Mouse (Mus musculus) T-helper 17 cell (primary cell): Measurements from ENCODE around the gene Kif13a.

Experiments
- in situ Hi-C, 2 experiments: fragments of 300-600 bp; cut with MboI, MseI; formaldehyde crosslinking; loops; 1 replicate in 1 of 2; 2 replicates in 1 of 2; pipeline ENCODE4 v1.15.1; 2025; ENCODE audit warnings: high pct_unique_total_duplicates in 2 of 2

The Kif13a gene

DNA sequence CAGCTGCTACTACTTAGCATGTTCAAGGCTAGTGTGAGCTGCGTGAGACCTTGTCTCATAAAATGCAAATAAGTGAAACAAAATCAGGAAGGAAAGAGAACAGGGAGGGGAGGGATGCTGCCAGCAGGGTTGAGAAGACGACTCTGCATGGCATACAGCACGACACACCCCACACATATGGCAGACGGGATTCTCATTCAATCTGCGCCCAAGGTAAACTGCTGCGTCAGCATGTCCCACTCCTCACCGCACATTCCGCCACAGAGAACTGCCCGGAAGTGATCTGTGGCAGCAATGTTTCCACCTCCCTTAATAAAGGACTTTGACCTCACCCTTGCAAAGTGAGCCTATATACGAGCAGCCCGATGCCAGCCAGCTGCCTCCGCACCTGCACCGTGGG is 4.0 kb downstream of the Kif13a start:
- in situ Hi-C loops = no loop called here

DNA sequence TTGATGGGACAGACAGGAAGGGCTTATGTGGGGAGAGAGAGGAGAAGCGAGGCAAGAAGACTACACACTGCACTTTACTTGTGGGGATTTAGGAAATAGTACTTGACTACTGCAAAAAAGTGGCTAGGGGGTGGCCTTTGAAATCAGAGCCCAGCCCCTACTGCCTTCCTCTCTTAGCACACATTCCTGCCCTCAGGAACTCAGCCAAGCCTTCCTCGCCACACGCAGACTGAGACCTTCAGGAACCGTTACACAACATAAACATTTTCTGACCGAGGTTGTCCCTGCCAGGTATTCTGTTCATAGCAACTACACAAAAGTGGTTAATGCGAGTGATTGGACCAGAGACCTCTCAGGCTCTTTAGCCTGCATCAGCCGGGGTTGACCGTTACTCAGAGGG is 8.1 kb downstream of the Kif13a start:
- in situ Hi-C loops = no loop called here

DNA sequence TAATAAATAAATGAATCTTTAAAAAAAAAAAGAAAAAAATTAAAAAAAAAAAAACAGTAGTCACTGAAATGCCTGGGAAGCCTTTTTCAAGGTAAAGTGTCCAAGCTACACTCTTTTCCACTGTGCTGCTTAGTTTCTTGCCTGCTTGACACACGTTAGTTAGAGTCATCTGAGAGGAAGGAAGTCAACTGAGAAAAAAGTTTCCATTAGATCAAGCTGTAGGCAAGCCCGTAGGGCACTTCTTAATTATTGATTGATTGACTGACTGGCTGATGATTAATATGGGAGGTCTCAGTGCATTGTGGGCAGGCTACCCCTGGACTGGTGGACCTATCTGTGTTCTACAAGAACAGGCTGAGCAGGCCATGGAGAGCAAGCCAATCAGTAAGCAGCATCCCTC is 9.9 kb downstream of the Kif13a start:
- in situ Hi-C loops = no loop called here

DNA sequence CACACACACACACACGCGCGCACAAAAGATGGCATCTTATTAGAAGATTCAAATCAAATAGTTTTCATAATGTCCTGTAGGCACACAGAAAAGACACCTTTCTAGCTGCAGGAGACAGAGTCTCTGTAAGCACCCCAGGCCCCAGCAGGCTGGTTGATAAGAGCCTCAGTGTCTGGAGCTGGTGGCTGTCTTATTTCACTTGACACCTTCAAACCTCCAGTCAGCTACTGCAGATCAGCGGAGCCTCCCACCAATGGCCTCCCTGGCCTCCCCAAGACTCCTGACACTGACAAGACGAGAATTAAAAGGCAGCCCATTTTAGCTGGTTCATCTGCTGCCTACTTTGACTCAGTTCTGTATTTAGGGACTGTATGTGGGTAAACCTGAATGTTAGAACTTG is 11.2 kb downstream of the Kif13a start:
- in situ Hi-C loops = no loop called here

DNA sequence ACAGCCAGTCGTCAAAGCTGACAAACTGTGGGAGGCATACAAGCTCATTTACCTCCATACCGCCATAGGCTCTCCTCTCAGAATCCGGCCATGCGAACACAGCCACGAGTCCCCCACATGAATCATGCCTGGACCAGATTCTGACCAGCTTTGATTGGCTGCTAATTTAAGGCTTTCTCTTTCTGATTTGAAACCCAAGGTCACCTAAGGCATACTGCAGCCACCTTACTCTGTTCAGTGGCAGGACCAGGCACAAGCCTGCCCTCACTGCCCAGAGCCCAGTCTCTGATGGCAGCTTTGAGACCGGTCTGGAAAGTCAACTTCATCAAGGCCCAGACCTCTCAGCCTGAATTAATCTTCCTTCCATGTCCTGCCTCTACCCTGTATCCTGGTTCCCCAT is 17.7 kb downstream of the Kif13a start:
- in situ Hi-C loops = no loop called here

DNA sequence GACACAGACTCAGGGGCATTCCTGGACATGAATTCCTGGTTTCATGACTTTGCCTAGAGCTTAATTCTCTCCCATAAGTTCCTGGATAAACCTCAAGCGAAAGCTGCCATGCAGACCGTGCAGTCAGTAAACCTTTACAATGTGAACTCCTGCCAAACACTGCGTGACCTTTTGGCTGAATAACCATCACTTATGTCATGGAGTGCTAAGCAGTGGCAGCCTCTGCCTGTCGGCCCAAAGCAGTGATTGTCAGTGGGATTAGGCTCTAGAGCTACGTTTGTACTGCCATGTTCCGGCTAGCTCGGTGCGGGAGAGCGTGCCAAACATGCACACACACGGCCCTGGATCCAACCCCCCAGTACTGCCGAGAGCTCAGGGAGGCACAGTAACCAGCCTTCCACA is 18.6 kb downstream of the Kif13a start:
- in situ Hi-C loops = no loop called here

DNA sequence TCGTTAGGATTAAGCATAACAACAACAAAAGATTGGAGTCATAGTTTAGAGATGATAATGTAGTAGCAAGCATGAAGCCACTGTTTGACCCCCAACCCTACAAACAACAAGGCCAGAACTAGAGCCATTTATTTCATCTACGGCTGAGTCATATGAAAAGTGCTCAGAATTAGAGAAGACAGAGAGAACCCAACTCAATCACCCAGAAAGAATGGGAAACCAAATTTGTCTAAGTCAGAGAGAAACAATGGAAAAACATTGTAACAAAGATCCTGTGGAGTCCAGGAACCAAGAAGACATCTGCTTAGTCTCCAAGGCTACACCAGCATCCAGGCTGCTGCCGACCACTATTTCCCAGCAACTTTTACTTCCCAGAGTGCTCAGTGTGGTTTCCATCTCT is 19.7 kb downstream of the Kif13a start:
- in situ Hi-C loops = no loop called here

DNA sequence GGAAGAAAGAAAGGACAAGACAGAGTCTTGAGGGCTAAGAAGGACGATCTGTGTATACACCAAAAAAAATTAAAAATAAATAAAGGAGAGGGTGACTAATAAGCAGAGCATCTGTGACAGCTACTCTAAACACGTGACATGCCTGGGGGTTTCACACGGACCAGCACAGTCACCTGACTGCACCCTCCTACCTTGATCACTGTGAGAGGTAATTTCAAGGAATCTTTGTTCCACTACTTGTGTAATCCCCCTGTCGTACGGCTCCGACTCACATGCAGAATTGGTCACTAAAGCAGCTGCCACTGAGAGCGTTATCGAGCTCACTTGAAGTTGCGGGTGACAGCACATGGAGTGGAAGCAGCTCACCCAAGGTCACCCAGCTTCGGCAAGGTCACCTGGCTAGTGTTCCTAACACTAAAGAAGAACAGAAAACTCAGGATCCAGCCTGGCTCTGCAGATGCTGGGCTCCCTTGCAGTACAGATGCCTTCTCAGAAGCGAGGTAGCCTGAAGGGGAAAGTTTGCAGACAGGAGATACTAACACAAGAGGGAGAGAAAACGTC is 20.6 kb downstream of the Kif13a start:
- in situ Hi-C loops = no loop called here

DNA sequence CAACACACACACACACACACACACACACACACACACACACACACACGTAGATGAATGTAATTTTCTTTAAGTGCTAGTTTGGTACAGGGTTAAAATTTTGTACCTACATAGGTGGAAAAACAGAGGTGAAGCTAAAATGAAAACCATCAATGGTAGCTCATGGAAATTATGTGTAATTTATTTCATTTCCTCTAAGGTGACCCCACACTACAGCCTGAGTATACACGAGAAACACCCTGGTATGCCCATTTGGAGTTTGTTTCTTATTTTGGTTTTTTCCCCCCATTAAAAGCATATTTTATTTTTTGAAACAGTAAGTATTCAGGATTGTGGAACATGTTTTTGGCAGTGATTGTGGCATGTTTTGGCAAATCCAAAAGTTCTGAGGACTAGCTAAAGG is 21.3 kb downstream of the Kif13a start:
- in situ Hi-C loops = no loop called here

DNA sequence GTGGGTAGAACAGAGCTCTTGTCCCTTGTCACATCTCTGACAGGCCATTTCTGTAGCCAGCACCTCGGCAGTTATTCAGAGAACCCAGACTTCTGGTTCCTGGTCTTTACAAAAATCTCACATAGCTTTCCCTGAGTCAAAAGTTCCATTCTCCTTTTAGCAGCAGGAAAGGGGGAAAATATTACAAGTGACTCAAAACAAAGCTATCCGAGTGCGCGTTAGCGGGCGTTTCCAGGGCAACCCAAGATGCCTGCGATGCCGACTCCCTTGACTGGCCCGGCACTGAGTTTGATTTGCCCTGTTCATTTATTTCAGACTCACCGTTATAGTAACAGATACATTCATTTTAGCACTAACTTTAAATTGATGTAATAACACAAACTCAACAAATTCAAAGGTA is 21.8 kb downstream of the Kif13a start:
- in situ Hi-C loops = no loop called here

DNA sequence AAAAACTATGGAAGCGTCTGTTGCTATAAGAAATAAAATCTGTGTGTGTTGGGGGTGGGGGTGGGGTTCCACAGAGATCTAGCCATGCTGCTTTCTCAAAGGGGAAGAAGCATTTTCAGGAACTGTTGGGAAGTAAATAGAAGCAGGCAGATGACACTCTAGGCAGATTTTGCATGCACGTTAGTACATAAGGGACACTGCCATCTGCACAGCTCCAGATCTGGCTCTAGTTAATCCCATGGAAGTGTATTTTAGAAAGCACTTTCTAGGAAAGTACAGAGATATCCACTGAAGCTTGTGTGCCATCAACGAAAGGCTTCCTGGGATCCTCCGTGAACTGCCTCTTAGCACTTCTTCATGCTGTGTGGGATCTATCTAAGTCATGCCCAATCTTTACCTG is 22.6 kb downstream of the Kif13a start:
- in situ Hi-C loops = no loop called here

DNA sequence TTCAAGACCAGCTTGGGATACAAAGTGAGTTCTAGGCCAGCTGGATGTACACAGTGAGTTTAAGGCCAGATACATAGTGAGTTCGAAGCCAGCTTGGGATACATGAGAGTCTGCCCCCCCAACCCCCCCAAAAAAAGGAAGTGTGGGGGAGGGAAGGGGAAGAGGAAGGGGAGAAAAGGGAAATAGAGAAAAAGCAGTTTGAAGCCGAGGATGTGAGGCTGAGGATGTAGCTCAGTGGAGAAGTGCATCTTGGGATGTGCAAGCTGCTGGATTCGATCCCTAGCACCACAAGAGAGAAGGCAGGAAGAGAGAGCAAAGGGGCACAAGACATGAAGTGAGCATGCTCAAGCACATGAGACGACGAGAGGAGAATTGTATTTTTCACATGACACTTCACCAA is 23.7 kb downstream of the Kif13a start:
- in situ Hi-C loops = no loop called here

DNA sequence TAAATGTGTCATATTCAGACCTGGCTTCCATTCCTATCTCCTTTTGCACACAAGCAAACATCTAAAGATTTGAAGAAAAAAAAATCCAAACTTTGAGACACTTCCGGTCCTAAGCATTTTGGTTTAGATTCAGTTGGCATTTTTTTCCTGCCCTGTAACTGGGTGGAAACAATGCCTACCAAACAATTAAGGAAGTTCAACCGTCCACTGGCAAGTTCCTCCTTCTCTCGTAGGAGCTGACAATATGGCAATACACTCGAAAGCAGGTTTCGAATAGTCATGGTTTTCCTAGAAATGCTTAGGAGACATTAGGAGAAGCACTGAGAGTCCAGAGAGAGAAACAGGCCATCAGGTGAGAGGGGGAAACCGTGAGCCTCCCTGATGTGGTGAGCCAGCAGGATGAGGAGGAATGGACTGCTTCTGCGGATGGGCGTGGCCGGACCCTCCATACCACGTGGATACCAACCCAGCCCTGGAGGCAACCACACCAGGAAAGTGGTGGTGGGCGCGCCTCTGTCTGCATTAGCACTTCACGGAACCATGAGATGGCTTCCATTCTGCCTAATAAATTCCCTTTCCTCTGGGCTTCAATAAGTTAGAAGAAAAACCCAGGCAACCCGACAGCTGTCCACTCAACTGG is 24.6 kb downstream of the Kif13a start:
- in situ Hi-C loops = no loop called here

DNA sequence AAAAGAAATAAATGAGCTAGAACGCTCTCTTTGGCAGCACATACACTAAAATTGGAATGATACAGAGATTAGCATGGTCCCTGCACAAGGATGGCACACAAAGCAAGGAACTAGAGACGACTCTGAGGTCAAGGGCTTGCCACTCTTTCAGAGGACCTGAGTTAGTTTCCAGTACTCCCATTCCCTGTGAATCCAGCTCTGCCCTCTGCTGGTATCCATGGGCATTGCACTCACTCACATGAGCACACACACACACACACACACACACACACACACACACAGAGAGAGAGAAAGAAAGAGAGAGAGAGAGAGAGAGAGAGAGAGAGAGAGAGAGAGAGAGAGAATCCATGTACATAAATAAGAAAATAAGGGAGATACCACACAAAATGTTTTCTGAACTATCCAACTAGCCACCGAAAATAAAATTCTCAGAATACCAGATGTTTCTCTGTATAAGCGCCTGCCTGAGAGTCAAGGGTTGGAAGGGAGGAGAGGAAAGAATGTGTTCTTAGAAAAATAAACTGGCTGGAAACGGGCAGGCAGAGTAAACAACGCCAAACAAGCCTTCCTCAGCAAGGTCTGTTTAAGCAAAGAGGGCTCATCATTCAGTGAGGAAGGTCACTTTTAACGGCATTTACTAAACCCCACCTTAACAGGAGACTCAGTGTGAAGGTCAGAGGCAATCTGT is 27.0 kb downstream of the Kif13a start:
- in situ Hi-C loops = no loop called here

DNA sequence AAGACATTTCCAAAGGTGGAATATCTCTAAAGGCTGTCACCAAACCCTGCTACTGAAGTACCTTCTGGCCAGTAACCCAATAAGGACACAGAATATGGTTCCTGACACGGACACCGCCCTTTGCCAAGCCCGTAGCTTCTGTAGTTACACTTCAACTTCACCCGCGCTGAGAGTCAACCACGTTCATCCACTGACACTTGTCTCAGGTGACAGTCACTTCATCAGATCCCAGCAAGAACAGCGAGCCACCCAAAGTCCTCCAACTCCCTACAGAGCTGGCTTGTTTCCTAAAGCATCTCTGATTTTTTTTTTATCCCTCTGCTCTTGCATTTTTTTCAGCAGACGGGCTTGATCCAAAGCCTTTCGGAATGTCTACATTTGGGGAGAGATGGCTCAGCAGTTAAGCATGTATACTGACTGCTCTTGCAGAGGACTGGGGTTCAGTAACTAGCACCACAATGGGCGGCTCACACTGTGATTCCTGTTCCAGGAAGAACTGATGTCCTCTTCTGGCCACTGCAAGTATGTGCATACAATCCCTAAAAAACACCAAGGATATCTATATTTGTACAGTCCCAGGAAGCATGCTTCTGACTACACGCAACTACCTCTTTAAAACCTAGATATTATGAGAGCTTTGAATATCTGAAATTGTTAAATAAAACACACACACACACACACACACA is 28.7 kb downstream of the Kif13a start:
- in situ Hi-C loops = no loop called here

DNA sequence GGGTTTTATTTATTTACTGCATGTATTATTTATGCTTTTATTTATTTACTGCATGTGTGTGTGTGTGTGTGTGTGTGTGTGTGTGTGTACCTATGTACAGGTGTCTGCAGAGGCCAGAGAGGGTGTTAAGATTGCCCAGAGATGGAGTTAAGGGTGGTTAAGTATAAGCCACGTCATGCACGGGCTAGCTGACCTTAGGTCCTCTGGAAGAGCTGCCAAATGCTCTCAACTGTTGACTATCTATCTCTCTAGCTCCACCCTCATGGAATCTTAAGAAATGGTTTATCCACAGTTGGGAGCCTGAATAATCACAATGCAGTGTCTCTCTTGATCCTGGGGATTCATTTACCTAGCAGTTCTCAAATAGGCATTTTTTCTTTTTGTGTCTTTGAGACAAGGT is 30.8 kb downstream of the Kif13a start:
- in situ Hi-C loops = no loop called here

DNA sequence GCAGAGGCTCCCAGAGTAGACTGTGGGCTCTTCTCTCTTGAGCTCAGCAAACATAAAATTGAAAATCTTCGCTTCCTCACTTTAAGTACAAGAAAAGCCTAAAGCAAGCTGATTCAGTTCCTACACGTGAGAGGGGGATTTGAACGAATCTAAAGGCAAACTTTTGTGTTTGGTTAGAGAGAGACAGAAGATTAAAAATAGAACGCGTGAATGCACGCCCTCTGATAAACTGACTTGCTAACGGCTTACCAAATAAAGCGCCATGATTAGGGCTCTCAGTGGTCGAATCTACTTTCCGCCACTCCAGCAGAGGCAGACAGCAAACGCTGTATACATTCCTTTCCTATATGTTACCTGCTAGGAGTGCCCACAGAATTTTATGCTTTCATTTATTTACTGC is 31.3 kb downstream of the Kif13a start:
- in situ Hi-C loops = no loop called here

DNA sequence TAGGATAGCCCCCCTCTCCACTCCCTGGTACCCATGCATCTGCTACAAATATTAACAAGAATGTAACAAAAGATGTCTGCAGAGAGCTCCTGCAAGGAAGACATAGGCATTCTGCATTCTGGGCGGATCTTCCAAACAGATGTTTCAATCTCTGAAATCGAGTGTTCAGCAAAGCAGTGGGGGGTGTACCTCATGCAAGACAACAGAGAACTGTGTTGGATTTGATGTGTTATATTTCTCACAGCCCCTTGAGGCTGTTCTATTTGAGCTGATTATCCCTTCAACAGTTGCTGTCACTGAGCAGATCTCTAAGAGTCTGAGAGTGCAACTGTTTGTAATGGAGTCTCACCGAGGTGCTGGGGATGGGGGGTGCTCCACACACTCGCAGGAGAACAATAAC is 37.3 kb downstream of the Kif13a start:
- in situ Hi-C loops = no loop called here

DNA sequence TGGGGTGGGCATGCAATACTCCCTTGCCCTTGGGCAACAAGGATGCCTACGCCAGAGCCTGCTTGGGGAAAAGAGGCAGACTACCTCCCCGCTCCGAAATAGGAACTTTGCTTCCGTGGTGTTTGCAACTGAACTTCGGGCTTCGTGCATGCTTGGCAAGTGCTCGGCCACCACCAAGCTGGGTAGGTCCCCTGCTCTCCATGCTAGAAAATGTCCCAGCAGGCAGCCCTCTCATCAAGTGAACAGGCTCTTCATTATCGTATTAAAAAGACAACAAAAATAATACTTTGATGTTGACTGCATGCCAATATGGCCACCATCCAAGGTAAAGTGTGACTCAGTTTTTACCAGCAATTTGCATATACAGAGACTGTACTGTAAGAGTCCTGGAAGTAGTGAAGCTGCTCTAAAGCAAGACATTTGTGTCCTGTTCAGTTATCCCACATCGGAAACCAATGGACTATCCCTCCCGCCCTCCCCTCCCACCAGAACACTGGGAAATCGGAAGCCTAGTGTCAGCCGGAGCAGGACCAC is 41.5 kb downstream of the Kif13a start:
- in situ Hi-C loops = no loop called here

DNA sequence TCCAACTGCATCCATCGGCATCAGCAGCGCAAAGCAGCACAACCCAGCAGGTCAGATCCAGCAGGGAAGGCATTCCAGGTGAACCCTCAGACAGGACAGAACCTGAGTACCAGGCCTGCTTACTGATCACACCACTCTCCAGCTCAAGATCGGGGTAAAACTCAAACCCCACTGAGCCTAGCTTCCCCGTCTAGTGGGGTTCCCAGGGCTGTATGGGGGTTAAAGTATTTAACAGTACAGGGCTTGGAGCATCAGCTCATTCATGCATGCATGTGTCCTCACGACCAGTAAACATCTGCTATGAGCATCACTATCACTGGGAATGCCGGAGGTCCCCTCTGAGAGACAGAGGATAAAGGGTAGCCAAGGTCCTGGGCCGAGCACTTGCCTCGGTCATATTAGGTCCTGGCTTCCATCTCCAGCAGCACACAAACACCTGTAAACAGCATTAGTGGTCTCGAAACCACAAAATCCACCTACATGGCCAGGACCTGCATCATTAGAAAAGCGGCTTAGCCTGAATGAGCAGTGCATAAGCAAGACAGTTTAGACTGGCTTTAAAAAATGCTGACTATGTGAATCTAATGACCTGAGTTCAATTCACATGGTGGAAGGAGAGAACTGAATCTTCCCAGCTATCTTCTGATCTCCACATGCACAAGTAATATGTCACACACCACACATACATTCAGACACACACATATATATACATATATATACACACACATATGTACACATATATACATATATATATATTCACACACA is 43.0 kb downstream of the Kif13a start:
- in situ Hi-C loops = no loop called here

DNA sequence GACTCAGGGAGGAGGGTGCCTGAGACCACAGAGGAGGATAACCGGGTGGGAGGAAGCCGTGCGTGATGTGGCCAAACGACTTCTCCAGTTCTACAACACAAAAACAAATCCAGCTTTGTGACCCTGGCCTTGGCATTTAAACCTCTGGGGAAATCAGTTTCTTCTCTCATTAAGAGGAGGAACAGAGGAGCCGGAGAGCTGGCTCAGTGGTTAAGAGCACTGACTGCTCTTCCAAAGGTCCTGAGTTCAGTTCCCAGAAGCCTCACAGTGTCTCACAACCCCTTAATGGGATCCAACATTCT is 44.0 kb downstream of the Kif13a start:
- in situ Hi-C loops = no loop called here
